Mouse (Mus musculus) embryonic facial prominence, embryonic 15.5 days (tissue): ENCODE data around the gene Calcrl. TPM values are rescaled to one million over a fixed set of nuclear protein-coding genes. Genes with fewer than 3 reads are reported as not detected.
"Not testable (repeated sequence)": the region's sequence is repeated elsewhere in the genome, so short reads cannot be mapped to it uniquely, and the experiment has no call there.

Experiments used
- ATAC-seq: fragments of 200-750 bp; cut with Nextera tagmentation; 2 replicates; pipeline ENCODE4 v1.8.0; 2017; ENCODE audit warnings: low read depth, moderate TSS enrichment; ENCODE audit not compliant: insufficient number of reproducible peaks, low FRiP score, low TSS enrichment
- H3K27ac ChIP-seq: fragments of 300-500 bp; sonication (generic); replicated peaks from 2 replicates; pipeline ENCODE4 v1.5.1; 2015; ENCODE audit warnings: mild to moderate bottlenecking, inconsistent platforms
- H3K27me3 ChIP-seq: fragments of 300-500 bp; sonication (generic); 2 replicates; pipeline ENCODE4 v1.6.1; 2015; ENCODE audit warnings: inconsistent platforms
- H3K36me3 ChIP-seq: fragments of 300-500 bp; sonication (generic); 2 replicates; pipeline ENCODE4 v1.6.1; 2015; ENCODE audit warnings: mild to moderate bottlenecking, inconsistent platforms
- H3K4me1 ChIP-seq: fragments of 300-500 bp; sonication (generic); 2 replicates; pipeline ENCODE4 v1.6.1; 2015; ENCODE audit warnings: inconsistent platforms
- H3K4me2 ChIP-seq: fragments of 300-500 bp; sonication (generic); replicated peaks from 2 replicates; pipeline ENCODE4 v1.6.1; 2015; ENCODE audit warnings: mild to moderate bottlenecking, inconsistent platforms
- H3K4me3 ChIP-seq: fragments of 300-500 bp; sonication (generic); replicated peaks from 2 replicates; pipeline ENCODE4 v1.5.1; 2015; ENCODE audit warnings: mild to moderate bottlenecking, inconsistent platforms
- H3K9ac ChIP-seq: fragments of 300-500 bp; sonication (generic); 2 replicates; pipeline ENCODE4 v1.6.1; 2015; ENCODE audit warnings: inconsistent platforms
- H3K9me3 ChIP-seq: fragments of 300-500 bp; sonication (generic); replicated peaks from 2 replicates; pipeline ENCODE4 v1.6.1; 2016; ENCODE audit warnings: inconsistent platforms
- WGBS: fragments of 180-500 bp; shearing (Covaris S2); methylation state at CpG from one replicate; pipeline ENCODE4 v1.1.7; 2015; 5-methylcytosine and 5-hydroxymethylcytosine counted together
- polyA plus RNA-seq: library from polyadenylated mRNA; unstranded; fragments of >200 nt; fragmentation: Nextera tagmentation; extraction: Ambion mirVana; gene quantifications from 2 replicates; pipeline ENCODE4 v1.2.1, GENCODE M21; 2015

Calcrl gene
- polyA plus RNA-seq, 1 experiment from 2014 or later: 22.2 TPM

GRCm38 (mm10) chr2:84388537-84388936 is 36.7 kb downstream of the Calcrl start:
- WGBS: 57% methylated on average over 14 of the region's 14 CpGs
- H3K27me3 ChIP-seq, H3K4me1 ChIP-seq, H3K9me3 ChIP-seq, H3K4me3 ChIP-seq, H3K9ac ChIP-seq, H3K36me3 ChIP-seq, ATAC-seq, H3K27ac ChIP-seq, H3K4me2 ChIP-seq: not testable (repeated sequence)

- Histone ChIP-seq H3K27ac (no peak overlapping the region), H3K9me3 (no peaks in the 10 kb centered on the region), H3K4me2 (no peak overlapping the region), H3K4me1 (peaks cover 3% of the 10 kb centered on the region; the same call in 1 of the 2 replicates), H3K9ac (no peak overlapping the region), H3K27me3 (no peaks in the 10 kb centered on the region), H3K4me3 (no peak overlapping the region), H3K36me3 (no peaks in the 10 kb centered on the region)
- no peak for ATAC-seq
- 61% methylated on average over 7 of the region's 7 CpGs for WGBS
Observed at GRCm38 (mm10) chr2:84388023-84388416, 37.2 kb downstream of the Calcrl start.

GRCm38 (mm10) chr2:84387394-84388022 is 37.7 kb downstream of the Calcrl start:
- Histone ChIP-seq H3K4me1 (peaks cover 3% of the 10 kb centered on the region; the same call in 1 of the 2 replicates), H3K9ac (no peak overlapping the region), H3K9me3 (no peaks in the 10 kb centered on the region), H3K36me3 (no peaks in the 10 kb centered on the region), H3K27me3 (no peaks in the 10 kb centered on the region), H3K4me3 (peak overlapping the region; percentile 18), H3K27ac (peak overlapping the region; percentile 40), H3K4me2 (peak overlapping the region; percentile 40)
- 57% methylated on average over 11 of the region's 11 CpGs for WGBS
- no peak for ATAC-seq

GRCm38 (mm10) chr2:84386563-84387393 is 38.4 kb downstream of the Calcrl start:
- no peaks in the 10 kb centered on the region for H3K36me3 ChIP-seq
- peak overlapping the region; percentile 40 for H3K27ac ChIP-seq
- 33% methylated on average over 18 of the region's 18 CpGs for WGBS
- no peak overlapping the region for H3K9ac ChIP-seq
- H3K9me3 ChIP-seq: no peaks in the 10 kb centered on the region
- peaks cover 3% of the 10 kb centered on the region; the same call in 1 of the 2 replicates for H3K4me1 ChIP-seq
- H3K27me3 ChIP-seq: no peaks in the 10 kb centered on the region
- peak overlapping the region; percentile 40 for H3K4me2 ChIP-seq
- ATAC-seq: no peak
- H3K4me3 ChIP-seq: peak overlapping the region; percentile 18

GRCm38 (mm10) chr2:84384911-84385693 is 40.1 kb downstream of the Calcrl start:
- no peak overlapping the region for H3K4me3 ChIP-seq
- no peaks in the 10 kb centered on the region for H3K36me3 ChIP-seq
- peaks cover 3% of the 10 kb centered on the region; the same call in 1 of the 2 replicates for H3K4me1 ChIP-seq
- no peak overlapping the region for H3K9ac ChIP-seq
- H3K27me3 ChIP-seq: no peaks in the 10 kb centered on the region
- 70% methylated on average over 6 of the region's 6 CpGs for WGBS
- no peak for ATAC-seq
- H3K27ac ChIP-seq: no peak overlapping the region
- no peak overlapping the region for H3K4me2 ChIP-seq
- no peaks in the 10 kb centered on the region for H3K9me3 ChIP-seq

GRCm38 (mm10) chr2:84383828-84384227 is 41.4 kb downstream of the Calcrl start:
- no peak overlapping the region for H3K4me3 ChIP-seq
- H3K27me3 ChIP-seq: no peaks in the 10 kb centered on the region
- no peaks in the 10 kb centered on the region for H3K9me3 ChIP-seq
- H3K4me1 ChIP-seq: peaks cover 3% of the 10 kb centered on the region; the same call in 1 of the 2 replicates
- H3K9ac ChIP-seq: no peak overlapping the region
- no peak for ATAC-seq
- 78% methylated on average over 4 of the region's 4 CpGs for WGBS
- no peaks in the 10 kb centered on the region for H3K36me3 ChIP-seq
- no peak overlapping the region for H3K4me2 ChIP-seq
- no peak overlapping the region for H3K27ac ChIP-seq

- Histone ChIP-seq H3K9me3 (no peaks in the 10 kb centered on the region), H3K4me2 (no peak overlapping the region), H3K9ac (no peak overlapping the region), H3K4me3 (no peak overlapping the region), H3K27me3 (no peaks in the 10 kb centered on the region), H3K36me3 (no peaks in the 10 kb centered on the region), H3K27ac (no peak overlapping the region), H3K4me1 (peaks cover 3% of the 10 kb centered on the region; the same call in 1 of the 2 replicates)
- no peak for ATAC-seq
Observed at GRCm38 (mm10) chr2:84382556-84382955, 42.7 kb downstream of the Calcrl start.

- ATAC-seq: no peak
- no peak overlapping the region for H3K9ac ChIP-seq
- H3K9me3 ChIP-seq: no peaks in the 10 kb centered on the region
- no peak overlapping the region for H3K4me2 ChIP-seq
- H3K27ac ChIP-seq: no peak overlapping the region
- 60% methylated on average over 5 of the region's 5 CpGs for WGBS
- H3K4me1 ChIP-seq: peaks cover 3% of the 10 kb centered on the region; the same call in 1 of the 2 replicates
- no peak overlapping the region for H3K4me3 ChIP-seq
- H3K27me3 ChIP-seq: no peaks in the 10 kb centered on the region
- no peaks in the 10 kb centered on the region for H3K36me3 ChIP-seq
Observed at GRCm38 (mm10) chr2:84381997-84382396, 43.2 kb downstream of the Calcrl start.

GRCm38 (mm10) chr2:84380816-84381215 is 44.4 kb downstream of the Calcrl start:
- WGBS: 63% methylated on average over 11 of the region's 11 CpGs
- Histone ChIP-seq H3K27me3 (no peaks in the 10 kb centered on the region), H3K9me3 (no peaks in the 10 kb centered on the region), H3K27ac (no peak overlapping the region), H3K4me2 (no peak overlapping the region), H3K9ac (no peak overlapping the region), H3K36me3 (no peaks in the 10 kb centered on the region), H3K4me3 (no peak overlapping the region), H3K4me1 (no peaks in the 10 kb centered on the region)
- ATAC-seq: no peak

- Histone ChIP-seq H3K27ac (no peak overlapping the region), H3K4me2 (no peak overlapping the region), H3K4me3 (no peak overlapping the region), H3K36me3 (no peaks in the 10 kb centered on the region), H3K27me3 (no peaks in the 10 kb centered on the region), H3K4me1 (no peaks in the 10 kb centered on the region), H3K9me3 (no peaks in the 10 kb centered on the region), H3K9ac (no peak overlapping the region)
- no peak for ATAC-seq
- 76% methylated on average over 5 of the region's 5 CpGs for WGBS
Observed at GRCm38 (mm10) chr2:84378678-84379077, 46.5 kb downstream of the Calcrl start.

- no peak for ATAC-seq
Observed at GRCm38 (mm10) chr2:84369256-84369655, 56.0 kb downstream of the Calcrl start.

More at GRCm38 (mm10) chr2:84369256-84369655, 56.0 kb downstream of the Calcrl start:
- H3K27ac ChIP-seq: no peak overlapping the region
- no peaks in the 10 kb centered on the region for H3K27me3 ChIP-seq
- H3K36me3 ChIP-seq: no peaks in the 10 kb centered on the region
- no peak overlapping the region for H3K9ac ChIP-seq
- no peaks in the 10 kb centered on the region for H3K9me3 ChIP-seq
- H3K4me1 ChIP-seq: no peaks in the 10 kb centered on the region
- no peak overlapping the region for H3K4me2 ChIP-seq
- 62% methylated on average over 5 of the region's 5 CpGs for WGBS
- no peak overlapping the region for H3K4me3 ChIP-seq
